Mouse (Mus musculus) inflammation-experienced regulatory T-cells, adult 6 months (primary cell): Measurements from ENCODE around the gene Dhx35. TPM values are rescaled to one million over a fixed set of nuclear protein-coding genes. Genes with fewer than 3 reads are reported as not detected.
A peak's percentile ranks its signal among the peaks of the same experiment; 100 is the strongest.

Experiments
- ATAC-seq: one replicate; pipeline ENCODE4 v1.8.0; 2017
- polyA plus RNA-seq, 3 experiments: library from polyadenylated mRNA; unstranded; fragments of 100-300 nt; shearing (Covaris generic); gene quantifications; one replicate each; pipeline ENCODE4 v1.2.1; 2017

Dhx35 gene
- 10 to 100 TPM; 12.7 to 16.1 (median 14.1) TPM for polyA plus RNA-seq

DNA sequence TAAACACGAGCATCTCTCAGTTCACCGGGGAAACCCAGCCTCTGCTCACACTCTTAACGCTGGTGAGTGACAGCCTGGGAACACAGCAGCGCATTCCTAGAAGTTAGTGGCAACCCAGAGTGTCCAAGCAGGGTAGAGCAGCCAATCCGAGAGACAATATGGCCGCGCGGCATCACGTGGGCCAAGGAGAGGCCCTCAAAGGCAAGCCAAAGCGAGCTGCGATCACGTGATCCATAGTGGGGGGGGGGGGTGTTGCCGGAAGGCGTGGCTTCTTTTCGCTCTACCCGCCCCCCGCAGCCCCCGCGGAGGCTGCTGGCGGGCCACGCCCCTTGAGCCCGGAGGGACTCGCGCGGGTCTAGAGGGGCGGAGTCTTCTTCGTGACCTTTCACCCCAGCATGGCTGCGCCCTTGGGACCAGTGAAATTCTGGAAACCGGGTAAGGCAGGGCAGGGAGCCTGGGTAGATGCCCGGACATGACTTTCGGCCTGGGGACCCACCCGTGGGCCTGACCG is at the start of gene Dhx35:
Gene Dhx35, plus strand, starts transcription at position 314 of the 511 bp plus-strand sequence.
- peak; percentile 97 for ATAC-seq

DNA sequence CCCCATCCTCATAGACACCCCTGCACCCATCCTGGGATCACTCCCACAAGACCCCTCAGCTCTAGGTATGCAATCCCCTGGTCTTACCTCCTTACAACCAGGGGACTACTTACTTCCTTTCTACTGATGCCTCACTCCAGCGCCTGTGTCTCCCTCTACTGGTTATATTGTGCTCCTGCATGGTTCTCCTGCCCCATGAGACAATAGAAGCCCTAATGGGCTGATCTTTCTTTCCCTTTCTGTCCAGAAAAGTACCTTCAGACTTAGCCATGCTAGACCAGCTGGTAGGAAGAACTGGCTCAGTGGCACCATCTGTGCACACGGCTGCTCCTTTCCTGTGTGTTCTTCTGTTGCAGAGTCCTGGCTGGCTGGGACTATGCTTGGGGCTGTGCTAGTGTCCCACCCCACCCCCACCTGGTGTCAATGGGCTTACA is 49.5 kb upstream of the Dhx35 start:
- ATAC-seq: peak; percentile 85

DNA sequence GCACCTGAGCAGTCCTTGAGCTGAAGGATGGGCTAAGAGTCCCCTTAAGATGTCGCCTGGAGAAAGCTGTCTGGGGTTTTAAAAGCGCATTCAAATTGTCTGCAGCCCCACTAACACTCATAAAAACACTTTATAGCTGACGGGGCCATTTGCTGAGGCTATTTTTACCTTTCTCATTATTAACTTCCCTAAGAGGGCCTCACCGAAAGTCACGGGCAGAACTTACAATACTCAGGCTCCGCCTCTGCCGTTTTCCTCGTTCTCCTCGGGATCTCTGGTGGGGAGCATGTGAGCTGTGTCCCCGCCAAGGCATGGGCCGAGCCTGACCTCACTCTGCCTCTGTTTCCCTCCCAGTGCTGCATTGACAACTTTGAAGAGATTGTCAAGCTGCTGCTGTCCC is 48.4 kb upstream of the Dhx35 start:
- no peak for ATAC-seq

DNA sequence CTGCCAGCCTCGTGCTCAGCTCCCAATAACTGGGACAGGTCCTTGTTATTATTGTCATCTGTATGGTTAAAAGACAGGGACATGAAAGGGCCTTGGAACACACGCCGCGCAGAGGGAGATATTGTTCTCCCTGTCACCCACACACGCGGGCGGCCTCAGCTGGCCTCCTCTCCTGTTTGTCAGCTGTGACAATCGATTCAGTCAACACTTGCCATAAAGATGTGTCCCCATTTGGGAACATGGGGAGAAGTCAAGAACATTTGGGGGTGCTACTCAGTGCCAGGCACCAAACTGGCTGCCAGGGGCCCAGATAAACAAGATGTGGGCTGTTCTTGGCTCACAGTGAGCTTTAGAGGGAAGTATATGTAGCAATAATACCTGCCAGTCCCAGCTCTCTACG is 45.2 kb upstream of the Dhx35 start:
- ATAC-seq: no peak

DNA sequence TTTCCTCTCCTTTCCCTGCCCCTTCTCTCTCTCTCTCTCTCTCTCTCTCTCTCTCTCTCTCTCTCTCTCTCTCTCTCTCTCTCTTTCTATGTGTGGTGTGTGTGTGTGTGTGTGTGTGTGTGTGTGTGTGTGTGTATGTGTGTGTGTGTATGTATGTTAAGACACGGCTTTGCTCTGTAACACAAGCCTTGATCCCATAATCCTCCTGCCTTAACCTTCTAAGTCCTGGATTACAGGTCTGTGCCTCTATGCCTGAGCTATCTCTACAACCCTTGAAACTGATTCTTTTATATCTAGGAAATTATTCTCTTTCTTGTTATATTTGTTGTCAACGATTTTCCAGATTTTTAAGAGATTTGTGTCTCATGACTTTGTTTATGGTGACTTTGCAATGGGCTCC is 34.4 kb upstream of the Dhx35 start:
- ATAC-seq: no peak

DNA sequence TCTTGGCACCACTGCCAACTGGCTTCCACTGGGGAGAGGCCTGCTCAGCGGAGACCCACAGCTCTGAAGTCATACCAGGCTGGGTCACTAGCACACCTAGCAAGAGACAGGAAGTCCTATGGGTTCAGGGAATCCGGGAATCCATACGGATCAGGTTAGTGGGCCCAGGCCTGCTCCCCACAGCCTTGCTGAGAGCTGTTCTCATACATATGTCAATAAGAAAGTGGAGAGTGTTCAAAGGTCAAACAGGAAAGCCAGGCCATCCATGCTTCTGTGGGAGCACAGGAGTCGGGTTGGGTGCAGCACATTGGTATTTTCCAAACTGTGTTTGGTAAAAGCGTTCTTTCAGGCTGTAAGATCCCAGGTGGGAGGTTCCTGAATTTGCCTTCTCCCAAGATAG is 32.3 kb upstream of the Dhx35 start:
- ATAC-seq: no peak

DNA sequence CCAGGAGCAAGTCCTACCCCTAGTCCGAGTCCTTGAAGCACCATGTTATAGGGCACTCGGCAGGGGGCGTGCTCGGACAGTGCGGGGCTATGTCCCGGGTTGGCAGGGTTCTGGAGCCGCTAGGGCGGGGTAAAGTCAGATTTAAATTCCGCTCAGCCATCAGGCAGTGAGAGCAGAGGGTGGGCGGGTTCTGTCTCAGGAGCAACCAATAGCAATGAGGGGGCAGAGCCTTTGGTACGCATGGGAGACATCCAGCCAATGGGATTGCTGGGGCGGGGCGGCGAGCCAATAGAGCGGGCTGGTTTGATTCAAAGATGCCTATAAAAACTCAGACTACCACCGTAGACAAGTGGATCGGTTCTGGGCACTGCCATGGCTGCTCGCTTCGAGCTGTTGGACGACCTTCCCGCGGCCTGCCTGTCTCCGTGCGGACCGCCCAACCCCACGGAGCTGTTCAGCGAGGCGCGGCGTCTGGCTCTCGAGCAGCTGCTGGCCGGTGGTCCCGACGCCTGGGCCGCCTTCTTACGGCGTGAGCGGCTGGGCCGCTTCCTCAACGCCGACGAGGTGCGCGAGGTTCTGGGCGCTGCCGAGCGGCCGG is 26.8 kb upstream of the Dhx35 start, which contains the start of gene Fam83d:
Gene Fam83d, plus strand, starts transcription at position 352 of the 598 bp plus-strand sequence.
- peak; percentile 97 for ATAC-seq

DNA sequence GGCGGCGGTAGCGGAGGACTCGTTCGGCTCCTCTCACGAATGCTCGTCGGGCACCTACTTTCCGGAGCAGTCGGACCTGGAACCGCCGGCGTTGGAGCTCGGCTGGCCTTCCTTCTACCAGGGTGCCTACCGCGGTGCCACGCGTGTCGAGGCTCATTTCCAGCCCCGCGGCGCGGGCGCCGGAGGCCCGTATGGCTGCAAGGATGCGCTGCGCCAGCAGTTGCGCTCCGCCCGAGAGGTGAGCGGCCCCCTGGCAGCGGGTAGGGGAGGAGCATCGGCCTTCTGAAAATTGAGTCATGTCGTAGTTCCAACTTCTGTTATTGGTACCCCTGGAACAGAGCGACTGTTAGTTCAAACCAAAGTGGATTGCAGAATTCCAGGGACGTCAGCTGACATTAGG is 26.3 kb upstream of the Dhx35 start:
- peak; percentile 36 for ATAC-seq

DNA sequence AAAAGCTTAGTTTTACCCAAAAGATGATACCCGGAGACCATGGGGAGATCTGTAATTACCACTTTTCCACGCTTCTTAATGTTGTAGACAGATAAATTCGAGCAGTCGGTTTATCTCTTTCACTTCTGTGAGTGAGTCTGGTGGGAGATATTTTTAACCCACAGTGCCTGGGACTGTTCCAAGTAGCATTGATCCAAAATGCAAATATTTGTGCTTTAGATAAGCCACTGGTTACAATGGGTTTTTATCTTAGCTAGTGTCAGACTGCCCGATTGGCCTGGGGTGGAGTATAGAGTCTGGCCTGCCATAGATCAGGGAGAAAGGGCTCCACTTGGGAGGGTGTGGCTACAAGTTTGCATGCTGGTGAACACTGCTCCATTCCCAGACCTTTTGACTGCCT is 25.8 kb upstream of the Dhx35 start:
- no peak for ATAC-seq

DNA sequence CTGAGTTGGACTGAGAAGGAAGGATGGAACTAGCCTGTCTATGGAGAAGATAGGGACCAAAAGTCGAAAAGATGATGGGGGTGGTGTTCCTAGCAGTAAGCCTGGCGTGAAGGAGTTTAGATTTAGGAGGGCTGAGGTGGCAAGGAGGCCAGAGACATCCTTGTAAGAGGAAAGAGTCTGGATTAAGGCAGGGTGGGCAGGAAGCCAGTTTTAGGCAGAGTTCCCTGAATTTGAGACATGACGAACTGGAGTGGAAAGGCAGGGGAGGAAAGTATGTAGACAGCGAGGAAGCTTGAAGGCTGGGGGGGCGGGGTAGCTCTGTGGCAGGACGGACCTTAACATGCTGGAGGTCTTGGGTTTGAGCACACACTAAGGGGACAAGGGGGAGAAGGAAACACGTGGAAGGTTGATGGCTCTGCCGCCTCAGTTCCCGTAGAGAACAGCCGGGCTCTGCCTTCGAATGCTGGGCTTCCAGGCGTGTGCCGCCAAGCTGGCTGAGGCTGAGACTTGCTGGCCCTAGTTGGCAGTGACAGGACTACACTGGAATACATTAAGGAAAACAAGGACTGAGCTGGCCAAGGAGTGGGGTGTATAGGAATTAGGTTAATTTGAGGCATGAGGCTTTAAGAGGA is 24.4 kb upstream of the Dhx35 start:
- no peak for ATAC-seq

DNA sequence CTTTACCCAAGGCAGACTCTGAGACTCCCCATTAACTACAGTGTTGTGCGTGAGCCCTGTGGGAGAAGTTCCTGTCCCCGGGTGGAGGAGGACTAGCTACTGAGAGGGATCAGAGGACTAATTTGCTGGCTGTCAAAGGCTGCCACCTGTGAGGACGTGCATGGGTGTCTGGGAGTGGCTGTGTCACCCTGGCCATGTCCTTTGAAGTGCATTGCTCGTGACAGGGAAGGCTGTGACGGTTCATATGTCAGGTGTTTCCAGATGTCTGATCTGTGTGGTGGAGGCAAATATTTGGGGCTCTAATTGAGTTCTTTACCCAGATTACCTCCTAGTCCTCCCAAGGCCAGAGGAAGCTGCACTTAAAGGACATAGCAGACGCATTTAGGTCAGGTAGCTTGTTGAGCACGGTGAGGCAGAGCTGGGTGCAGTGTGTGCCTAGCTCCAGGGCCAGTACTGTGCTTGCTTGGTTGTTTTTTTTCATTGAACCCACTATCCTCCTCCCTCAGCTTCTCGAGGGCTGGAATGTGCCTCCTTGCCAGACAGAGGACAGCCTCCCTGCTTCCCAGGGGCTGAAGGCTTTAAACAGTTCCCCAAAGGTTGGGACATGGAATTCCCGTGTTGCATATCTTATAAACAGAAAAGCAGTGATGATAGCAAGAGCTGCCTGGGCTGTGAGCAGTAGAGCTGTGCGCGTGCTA is 23.4 kb upstream of the Dhx35 start:
- ATAC-seq: no peak

DNA sequence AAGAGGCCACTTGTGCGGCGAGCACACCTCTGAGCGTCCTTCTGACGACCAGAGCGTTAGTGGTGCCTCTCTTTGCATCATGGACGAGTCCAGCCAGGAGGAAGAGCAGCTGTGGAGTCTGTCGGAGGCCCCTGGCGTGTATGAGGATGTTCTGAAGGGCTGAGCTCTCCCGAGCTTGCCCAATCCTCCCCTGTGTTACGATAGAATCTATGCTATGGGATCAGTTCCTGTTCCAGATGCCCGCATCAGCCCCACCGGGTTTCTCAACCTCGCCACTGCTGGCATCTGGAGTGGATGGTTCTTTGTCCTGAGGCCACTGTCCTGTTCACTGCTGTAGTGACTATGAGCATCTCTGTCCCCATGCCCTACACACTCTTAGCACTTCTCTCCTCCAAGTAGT is 21.8 kb upstream of the Dhx35 start:
- no peak for ATAC-seq

DNA sequence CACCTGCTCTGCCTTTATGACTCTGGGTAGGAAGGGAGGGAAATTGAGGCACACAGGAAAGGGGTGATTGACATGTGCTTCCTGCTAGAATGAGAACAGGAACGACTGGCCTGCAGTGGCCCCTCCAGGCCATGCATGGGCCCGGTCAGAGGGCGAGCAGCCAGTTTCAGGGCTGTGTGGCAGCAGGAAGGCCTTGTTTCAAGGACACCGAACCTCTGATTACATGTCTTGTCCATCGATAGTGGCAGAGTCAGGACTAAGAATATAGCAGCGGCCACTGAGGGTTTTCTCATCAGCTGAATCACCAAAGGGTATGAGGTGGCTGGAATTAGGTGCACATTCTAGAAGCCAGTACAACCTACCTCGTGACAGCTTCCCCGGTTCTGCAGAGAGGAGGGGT is 19.7 kb upstream of the Dhx35 start:
- ATAC-seq: no peak

DNA sequence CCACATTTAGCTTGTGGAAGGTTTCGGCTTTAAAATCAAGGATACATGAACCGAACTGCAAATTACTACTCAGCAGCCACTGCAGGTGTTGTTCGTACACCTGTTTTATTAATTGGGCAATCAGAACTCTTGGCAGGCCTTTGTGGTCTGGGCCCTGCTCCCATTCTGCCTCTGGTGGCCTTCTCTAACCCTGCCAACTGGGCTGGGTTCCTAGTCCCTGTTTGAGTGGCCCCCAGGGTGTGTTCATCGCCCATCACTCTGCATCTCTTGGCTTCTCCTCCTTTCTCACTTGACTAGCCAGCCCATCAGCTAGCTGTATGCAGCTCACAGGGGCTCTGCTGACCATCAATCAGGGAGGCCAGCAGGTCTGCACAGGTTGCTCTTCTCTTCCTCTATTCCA is 17.9 kb upstream of the Dhx35 start:
- ATAC-seq: no peak

DNA sequence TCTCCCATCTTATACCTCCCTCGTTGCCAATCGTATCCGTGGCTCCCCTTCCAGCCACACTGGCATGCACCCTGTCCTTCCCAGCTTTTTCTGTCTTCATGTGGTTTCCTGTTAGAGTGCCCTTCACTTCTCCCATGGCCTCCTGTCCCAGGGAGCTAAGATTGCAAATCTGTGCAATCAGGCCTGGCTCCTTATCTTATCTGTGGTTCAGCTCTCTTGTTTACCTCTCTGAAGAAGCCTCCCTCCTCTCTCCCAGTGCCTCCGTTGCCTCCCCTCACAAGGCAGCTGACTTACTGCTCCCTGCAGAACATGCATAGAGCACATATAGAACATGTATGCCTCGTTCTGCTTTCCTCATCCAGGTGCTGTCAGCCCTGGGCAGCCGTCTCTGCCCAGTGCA is 17.1 kb upstream of the Dhx35 start:
- ATAC-seq: no peak

DNA sequence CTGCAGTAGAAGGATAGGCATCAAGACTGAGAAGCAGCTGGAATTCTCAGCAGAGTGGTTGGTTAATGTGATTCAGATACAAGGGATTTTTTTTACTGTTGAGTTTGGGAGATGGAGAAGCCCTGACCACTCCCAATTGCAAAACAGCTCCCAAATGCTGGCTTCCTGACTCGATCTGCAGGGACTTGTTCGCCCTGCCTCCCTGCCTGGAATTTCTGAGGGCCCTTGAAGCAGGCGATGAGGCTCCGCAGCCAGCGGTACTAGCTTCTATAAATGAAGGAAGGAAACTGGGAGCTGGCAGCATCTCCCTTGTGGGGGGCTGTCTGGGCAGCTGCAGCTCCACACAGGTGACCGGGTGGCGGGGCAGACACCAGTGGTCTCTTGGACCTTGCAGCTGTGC is 16.3 kb upstream of the Dhx35 start:
- no peak for ATAC-seq

DNA sequence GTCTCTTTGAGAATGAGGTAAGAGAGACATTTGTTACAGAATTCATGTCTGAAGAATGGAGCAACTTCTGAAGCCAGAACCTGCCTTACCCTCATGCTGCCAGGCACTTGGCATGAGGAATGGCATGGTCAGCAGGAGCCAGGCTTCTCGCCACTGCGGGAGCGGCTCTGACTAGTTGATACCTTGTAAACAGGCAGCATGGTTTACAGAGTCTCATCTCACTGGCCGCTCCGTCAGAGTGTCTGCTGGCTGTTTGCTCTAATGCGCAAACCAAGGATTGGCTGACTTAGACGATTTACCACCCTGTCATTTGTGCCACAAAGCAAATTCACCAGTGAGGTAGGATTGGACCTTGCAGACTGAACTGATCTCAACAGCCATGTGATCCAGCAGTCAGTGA is 13.5 kb upstream of the Dhx35 start:
- no peak for ATAC-seq

DNA sequence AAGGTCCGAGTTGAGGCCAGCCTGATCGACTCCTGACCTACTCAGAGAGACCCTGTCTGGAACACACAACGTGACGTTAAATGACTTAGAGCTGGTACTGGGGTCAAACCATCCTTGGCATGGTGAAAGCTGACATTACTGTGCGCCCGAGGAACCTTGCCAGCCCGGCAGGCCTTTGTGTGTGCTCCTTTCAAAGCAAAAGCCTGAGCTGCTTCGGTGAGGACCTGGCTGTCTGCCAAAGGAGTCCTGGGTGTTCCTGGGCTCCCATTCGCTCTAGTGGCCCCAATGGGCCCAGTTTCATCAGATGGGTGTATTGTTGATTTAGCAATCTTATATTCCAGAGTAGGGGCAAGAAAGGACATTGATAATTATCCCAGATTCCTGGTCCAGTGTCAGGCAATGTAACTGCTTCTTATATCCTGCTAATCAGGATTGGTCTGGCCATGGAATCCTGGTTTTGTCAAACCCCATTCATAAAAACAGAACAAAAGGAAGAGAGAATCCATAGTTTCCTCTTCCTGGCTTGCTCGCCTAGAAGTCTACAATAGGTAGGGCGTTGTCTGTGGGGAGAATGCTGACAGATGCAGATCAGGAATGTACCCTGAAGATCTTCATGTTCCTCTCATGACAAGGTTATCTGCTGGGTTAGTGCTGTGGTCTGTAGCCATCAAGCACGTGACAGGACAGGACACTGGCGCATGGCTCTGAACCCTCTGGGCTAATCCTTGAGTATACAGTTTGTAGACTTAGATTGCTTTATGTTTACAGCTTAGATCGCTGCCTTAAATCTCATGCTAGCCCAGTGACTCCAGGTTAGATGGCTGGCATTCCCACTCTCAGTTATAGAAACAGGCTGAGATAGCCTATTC is 7.4 kb upstream of the Dhx35 start:
- no peak for ATAC-seq

DNA sequence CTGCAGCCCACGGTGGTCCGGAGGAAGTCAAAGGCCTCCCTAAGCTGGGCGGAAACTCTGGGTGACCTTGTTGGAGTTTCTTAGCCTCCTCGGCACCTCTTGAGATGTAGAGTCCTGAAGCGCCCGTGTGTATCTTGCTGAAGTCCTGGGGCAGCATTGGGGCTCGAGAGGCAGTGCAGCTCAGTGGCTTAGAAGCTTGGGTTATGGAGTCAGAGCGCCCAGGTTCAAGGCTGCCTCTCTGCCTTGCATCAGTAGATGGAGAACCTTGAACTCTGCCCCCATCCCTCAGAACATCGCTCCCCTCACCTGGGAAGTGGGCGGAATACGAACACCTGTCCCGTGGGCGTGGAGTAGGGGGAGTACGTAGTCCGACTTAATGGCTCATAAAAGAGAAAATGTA is 436 bp downstream of the Dhx35 start:
- peak; percentile 9 for ATAC-seq

DNA sequence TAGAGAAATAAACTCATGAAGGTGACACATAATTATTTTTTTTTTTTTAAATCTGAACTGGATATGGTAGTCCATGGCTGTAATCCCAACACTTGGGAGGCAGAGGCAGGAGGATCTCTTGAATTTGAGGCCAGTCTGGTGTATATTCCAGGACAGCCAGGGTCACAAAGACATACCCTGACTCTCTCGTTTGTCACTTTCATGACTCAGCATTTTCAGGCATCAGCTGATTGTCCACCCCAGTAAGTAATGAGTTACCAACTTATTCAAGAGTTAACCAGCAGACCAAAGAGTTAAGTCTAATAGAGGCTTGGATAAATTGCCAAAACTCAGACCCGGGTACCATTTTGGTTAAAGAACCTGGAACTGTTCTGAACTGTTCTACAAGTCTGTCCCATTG is 1.3 kb downstream of the Dhx35 start:
- no peak for ATAC-seq

DNA sequence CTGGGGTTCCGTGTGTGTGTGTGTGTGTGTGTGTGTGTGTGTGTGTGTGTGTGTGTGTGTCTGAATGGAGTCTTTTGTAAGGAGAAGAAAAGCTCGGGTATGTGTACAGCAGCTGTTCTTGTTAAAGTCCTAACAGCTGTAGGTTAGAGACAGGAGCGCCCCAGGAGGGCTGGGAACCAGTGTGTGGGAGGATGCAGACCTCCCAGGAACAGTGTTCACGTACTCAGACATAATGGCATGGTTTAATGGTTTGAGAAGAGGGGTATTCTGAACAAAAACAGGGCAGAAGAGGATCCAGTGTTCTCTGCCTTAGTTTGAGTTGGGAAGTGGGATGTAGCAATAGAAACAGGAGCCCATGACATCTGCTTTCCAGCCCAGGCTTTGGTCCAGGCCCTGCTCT is 4.7 kb downstream of the Dhx35 start:
- no peak for ATAC-seq

DNA sequence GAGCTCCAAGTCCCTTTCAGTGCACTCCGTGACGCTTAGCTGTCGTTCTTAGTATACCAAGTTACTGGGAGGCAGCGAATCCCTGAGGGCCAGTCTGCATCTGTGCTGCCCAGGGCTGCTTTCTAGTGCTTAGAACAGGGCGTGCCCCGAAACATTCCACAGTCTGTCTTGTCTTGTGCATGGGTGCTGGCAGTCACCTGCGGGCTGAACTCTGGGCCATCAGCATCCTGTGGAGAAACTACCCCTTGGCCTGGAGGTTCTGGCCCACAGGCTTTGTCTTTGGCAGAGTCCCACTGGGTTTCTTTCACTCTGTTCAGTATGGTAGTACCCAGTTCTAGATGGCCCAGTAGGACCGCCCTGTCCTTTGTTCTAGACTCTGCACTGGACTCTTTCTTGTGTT is 6.2 kb downstream of the Dhx35 start:
- ATAC-seq: no peak

DNA sequence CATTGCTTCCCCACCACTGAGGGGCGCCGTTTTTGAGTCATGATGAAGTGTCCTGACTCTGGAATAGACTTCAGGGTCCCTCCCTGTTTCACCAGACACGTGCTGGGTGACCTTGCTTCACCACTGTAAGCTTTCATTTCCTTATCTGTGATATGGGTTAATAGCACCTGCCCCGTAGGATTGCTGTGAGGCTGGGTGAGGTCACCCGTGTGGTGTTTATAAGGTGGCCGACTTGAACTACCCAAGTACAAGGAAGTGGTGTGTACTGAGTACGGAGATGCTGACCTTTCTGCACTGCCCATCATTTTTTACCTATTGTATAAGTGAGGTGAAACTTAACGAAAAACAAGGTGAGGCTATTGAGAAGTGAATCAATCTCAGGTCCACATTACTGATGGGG is 9.0 kb downstream of the Dhx35 start:
- no peak for ATAC-seq
